Mouse (Mus musculus) common myeloid progenitor, adult 5-6 weeks (primary cell): ENCODE measurements around the gene Wnt3a. TPM values are rescaled to one million over a fixed set of nuclear protein-coding genes. Genes with fewer than 3 reads are reported as not detected.
"Not testable (repeated sequence)": the region's sequence is repeated elsewhere in the genome, so short reads cannot be mapped to it uniquely, and the experiment has no call there.

Source experiments
- ATAC-seq: replicated peaks from 2 replicates; pipeline ENCODE4 v1.8.0; 2016; ENCODE audit warnings: low read depth, mild to moderate bottlenecking, moderate TSS enrichment, inconsistent platforms; ENCODE audit not compliant: poor library complexity, severe bottlenecking
- total RNA-seq: library from RNA; stranded (forward); fragments of 200-1000, 187-1606 nt; gene quantifications from 2 replicates; pipeline ENCODE4 v1.2.3, GENCODE M21; 2017

The Wnt3a gene
- total RNA-seq, 1 experiment from 2014 or later = not detected

- ATAC-seq = no peak
Observed at GRCm38 (mm10) chr11:59308625-59309024, 18.1 kb upstream of the Wnt3a start.

- ATAC-seq = no peak
Observed at GRCm38 (mm10) chr11:59308164-59308542, 17.6 kb upstream of the Wnt3a start.

GRCm38 (mm10) chr11:59307422-59308163 is 17.0 kb upstream of the Wnt3a start:
- ATAC-seq = peak; percentile 77

- no peak for ATAC-seq
Observed at GRCm38 (mm10) chr11:59306461-59307421, 16.2 kb upstream of the Wnt3a start, which contains the start of gene Wnt9a. Gene Wnt9a, plus strand, starts transcription at chr11:59306928.

- ATAC-seq = no peak
Observed at GRCm38 (mm10) chr11:59305821-59306215, 15.3 kb upstream of the Wnt3a start.

GRCm38 (mm10) chr11:59305008-59305820 is 14.7 kb upstream of the Wnt3a start:
- no peak for ATAC-seq

GRCm38 (mm10) chr11:59302700-59303569 is 12.4 kb upstream of the Wnt3a start:
- ATAC-seq = peak; percentile 81

GRCm38 (mm10) chr11:59301053-59301452 is 10.5 kb upstream of the Wnt3a start:
- not testable (repeated sequence) for ATAC-seq

- ATAC-seq = peak; percentile 58; the same call in 1 of the 2 replicates
Observed at GRCm38 (mm10) chr11:59300185-59300584, 9.6 kb upstream of the Wnt3a start.

- no peak for ATAC-seq
Observed at GRCm38 (mm10) chr11:59297941-59298340, 7.4 kb upstream of the Wnt3a start.

GRCm38 (mm10) chr11:59293616-59294015 is 3.1 kb upstream of the Wnt3a start:
- peak; percentile 83 for ATAC-seq

GRCm38 (mm10) chr11:59289706-59290105 is 846 bp downstream of the Wnt3a start:
- ATAC-seq = no peak

GRCm38 (mm10) chr11:59284146-59284545 is 6.4 kb downstream of the Wnt3a start:
- no peak for ATAC-seq

GRCm38 (mm10) chr11:59282933-59283332 is 7.6 kb downstream of the Wnt3a start:
- ATAC-seq = no peak

GRCm38 (mm10) chr11:59282111-59282510 is 8.4 kb downstream of the Wnt3a start:
- ATAC-seq = no peak

- ATAC-seq = no peak
Observed at GRCm38 (mm10) chr11:59278047-59278446, 12.5 kb downstream of the Wnt3a start.

- ATAC-seq = no peak
Observed at GRCm38 (mm10) chr11:59276877-59277276, 13.7 kb downstream of the Wnt3a start.

- ATAC-seq = no peak
Observed at GRCm38 (mm10) chr11:59274184-59274583, 16.4 kb downstream of the Wnt3a start.

- ATAC-seq = no peak
Observed at GRCm38 (mm10) chr11:59266727-59267126, 23.8 kb downstream of the Wnt3a start.
